Mouse (Mus musculus) embryonic fibroblast, embryonic 13.5 days (primary cell): ENCODE measurements at regions not wholly inside any gene's neighbourhood (a gene's known extent, or its start where the extent isn't known, plus 50 kb on each side); places are given as distances from the start of the nearest gene placed in this dataset.

ENCODE experiments used
- CTCF ChIP-seq: IDR thresholded peaks from 2 replicates; pipeline ENCODE4 v1.5.1; 2011; ENCODE audit warnings: mild to moderate bottlenecking, control low read depth, low read length, moderate library complexity, borderline replicate concordance; ENCODE audit not compliant: insufficient read depth
- POLR2A ChIP-seq: IDR thresholded peaks from 2 replicates; pipeline ENCODE4 v1.6.1; 2011; ENCODE audit warnings: low read depth, mild to moderate bottlenecking, control low read depth, low read length, moderate library complexity

DNA sequence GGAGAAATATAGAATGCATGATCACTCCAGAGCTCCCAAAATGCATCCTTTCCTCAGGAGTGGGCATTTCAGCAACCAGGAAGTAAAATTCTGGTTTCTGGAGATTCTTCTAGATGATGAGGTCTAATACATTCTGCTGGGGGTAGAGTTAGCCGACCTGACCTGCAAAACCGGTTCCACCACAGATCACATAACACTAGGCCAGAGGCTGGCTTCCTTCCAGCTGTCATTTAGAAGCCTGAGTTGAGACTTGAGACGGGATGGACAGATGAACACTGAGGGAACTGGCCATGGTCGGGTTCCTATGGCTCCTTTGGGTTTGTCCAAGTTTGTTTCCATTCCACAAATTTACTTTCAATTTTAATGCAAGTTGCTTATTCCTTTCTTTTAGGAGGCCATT is 62.6 kb upstream of the Phactr1 start:
- TF ChIP-seq CTCF (no peak), POLR2A (no peak)
